Mouse (Mus musculus): ENCODE measurements around the gene Ikbke. TPM values are rescaled to one million over a fixed set of nuclear protein-coding genes. Genes with fewer than 3 reads are reported as not detected.

Ikbke gene
- 10.2 and 13.2 TPM in 2 replicates for polyA plus RNA-seq (2012; rRNA removed)

DNA sequence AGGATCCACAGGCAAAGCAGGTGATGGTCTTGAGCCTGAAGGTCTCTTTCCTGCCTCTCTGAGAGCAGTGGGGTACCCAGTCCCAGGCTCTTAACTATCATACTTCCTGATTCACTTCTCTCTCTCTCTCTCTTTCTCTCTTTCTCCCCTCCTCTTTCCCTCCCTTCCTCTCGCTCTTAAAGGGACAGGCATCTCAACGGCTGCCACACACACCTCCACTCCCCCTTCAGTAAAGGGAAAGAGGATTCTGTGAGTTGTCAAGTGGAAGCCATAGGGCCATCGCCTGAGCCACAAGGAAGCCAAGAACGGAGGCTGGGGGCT, at the start of gene Ikbke:
Ikbke (minus strand) TSS at position 151 of the 321 bp plus-strand sequence.

DNA sequence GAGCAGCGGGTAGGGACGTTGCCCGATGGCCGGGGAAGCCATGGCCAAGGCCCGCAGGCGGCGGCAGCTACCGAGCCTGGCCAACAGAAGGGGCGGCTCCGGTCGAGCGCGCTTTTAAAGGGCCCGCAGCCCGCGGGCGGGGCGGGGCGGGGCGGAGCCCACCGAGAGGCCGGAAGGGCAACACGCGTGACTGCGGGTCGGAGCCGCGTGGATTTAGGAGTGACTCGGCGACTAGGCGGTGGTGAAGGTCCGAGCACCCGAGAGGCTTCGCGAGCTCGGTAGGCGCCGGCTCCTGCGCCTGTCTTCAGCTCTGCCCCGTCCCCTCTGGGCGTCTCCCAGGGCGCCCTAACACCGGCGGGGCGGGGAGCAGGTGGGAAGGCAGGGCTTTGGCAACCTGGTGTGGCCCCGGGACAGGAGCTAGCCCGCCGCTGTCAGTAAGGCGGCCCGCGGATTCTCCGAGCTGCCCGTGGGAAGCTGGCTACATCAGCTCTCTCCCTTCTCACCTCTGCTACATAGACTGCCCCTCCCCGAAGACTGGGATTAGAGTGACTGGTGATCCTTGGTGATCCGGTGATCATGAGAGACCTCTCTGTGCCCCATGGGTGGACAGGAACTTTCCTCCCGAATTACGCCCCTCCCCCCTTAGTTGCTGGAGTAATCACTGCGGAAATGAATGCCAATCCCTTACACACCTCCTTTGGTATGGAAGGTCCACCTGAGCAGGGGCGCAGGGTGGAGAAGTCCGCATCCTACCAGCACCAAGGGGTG, 34.1 kb downstream of the Ikbke start, which contains the start of gene Rassf5:
Rassf5 (minus strand) TSS at position 170 of the 768 bp plus-strand sequence.

Other genes with a start within 250 kb of the Ikbke start
- 19.3 and 20.9 TPM in 2 replicates for gene Mapkapk2, start 181.8 kb downstream of the Ikbke start, polyA plus RNA-seq (2012; rRNA removed)
- gene Dyrk3, start 141.3 kb downstream of the Ikbke start, polyA plus RNA-seq (2012; rRNA removed) = 5.7 and 7.1 TPM in 2 replicates
- 16.6 and 17.2 TPM in 2 replicates for gene Eif2d, start 126.4 kb downstream of the Ikbke start, polyA plus RNA-seq (2012; rRNA removed)
- gene Rassf5, start 34.3 kb downstream of the Ikbke start, polyA plus RNA-seq (2012; rRNA removed) = 5.2 and 6.2 TPM in 2 replicates
- gene Srgap2, start 247.7 kb upstream of the Ikbke start, polyA plus RNA-seq (2012; rRNA removed) = 5.0 and 5.4 TPM in 2 replicates
- gene Fam72a, start 248.3 kb upstream of the Ikbke start, polyA plus RNA-seq (2012; rRNA removed) = 1.00 and 1.0 TPM in 2 replicates